Mouse (Mus musculus) brain, adult 2 months (tissue): ENCODE results near the gene Gm9944.

Experiments
- DNase-seq: peaks from one replicate; pipeline ENCODE4 v3.0.0; 2011; ENCODE audit warnings: low read depth, low spot score

Gm9944 gene

DNA sequence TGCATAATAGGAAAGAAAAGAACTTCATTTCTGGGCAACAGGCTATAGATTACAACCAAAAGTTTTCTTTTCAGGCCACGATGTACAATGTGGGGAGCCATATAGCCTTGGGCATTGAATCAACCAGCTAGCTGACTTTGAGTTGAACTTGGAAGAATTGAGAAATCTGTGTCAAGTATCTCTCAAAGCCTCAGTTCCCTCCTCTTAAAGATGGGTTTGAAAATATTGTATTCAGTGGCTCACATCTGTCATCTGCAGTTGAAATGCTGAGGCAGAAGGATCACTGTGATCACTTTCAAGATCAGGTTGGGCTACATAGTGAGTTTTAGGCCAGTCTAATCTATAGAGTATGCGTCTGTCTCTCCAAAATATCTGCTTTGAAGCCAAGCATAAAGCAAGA is at the start of gene Gm9944:
Gene Gm9944 (minus strand): TSS at position 101 of the 400 bp plus-strand sequence.
- DNase-seq: no peak

DNA sequence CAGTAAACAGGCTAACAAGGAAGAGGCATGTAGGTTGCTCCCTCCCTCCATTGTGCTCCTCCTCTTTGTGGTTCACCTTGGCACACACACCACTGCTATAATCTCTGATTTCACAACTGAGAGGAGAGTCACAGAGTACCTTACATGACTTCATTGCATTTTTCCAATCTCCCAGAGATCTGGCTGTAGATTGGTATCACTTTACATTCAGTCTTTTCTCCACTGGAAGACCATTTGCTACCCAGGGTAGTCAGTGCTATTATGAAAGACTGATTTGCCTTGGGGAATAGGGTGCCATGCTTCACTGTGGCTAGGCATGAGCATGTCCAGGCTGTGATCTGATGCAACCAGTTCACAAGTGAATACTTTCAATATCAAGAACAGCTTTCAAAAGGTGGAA is 40.2 kb upstream of the Gm9944 start:
- DNase-seq: no peak

DNA sequence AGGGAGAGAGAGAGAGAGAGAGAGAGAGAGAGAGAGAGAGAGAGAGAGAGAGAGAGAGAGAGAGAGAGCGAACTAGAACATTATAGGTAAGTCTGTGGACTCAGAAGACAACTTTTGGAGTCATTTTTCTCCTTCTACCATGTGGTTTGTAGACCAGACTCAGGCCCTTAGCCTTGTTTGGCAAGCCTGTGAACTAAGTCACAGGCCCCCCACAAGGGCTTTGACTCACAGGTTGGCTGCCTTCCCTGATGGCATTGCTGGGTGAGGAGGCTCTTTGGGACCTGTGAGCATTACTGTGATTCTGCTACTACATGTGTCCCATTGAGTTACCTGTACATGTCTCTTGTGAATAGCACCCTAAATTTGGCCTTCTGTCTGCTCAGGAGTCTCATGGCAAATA is 15.0 kb upstream of the Gm9944 start:
- DNase-seq: no peak

DNA sequence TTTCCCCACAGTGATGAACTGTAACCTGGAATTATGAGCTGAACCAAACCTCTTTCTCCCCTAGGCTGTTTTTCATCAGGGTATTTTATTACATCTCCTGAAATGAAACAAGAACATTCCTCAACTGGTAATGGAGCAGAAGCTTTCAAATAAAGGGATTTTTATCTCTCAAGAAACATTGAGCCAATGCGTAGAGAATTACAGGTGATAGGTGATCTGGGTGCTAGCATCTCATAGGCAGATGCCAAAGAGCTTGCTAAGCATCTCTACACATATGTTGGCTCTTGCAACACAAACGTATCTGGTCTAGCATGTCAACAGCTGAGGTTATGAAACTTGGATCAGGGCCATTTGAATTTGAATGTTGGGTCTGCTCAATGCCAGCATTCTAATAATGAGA is 12.1 kb upstream of the Gm9944 start:
- peak; percentile 1 for DNase-seq

DNA sequence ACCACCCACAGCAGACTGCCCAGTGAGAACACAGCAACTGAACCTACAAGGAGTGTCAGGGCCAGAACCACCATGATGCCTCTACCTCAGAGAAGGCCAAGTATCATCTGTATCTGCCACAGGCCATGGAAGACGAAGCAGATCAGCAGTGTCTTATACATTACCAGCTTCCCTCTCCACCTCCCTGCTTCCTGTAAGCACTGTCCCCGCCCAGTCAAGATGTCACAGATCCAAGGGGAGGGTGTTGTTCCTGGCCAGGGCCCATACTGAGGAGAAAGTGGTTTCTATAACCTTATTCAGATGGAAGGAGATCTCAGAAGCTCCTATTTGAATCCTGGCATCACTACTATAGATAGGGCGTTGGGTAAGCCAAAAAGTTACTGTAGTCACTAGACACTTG is 10.5 kb upstream of the Gm9944 start, which contains the start of gene Aadacl3:
Gene Aadacl3 (minus strand): TSS at position 101 of the 400 bp plus-strand sequence.
- DNase-seq: no peak

DNA sequence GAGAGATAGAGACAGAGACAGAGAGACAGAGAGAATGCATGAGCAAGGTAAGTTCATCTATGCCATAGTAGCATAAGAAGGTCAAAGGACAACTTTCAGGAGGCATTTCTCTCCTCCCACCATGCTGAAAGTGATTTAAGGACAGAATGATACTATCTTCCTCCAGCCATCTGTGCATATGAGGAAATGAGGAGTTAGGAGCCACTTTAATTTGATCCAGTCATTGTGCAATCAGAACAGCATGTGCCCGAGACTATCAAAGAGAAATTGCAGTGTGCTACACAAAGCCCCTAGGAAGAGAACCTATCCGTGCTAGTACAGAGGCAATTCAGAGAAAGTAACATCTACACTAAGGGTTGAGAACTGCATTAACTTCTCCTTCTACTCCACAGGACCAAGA is 4.6 kb downstream of the Gm9944 start:
- no peak for DNase-seq

DNA sequence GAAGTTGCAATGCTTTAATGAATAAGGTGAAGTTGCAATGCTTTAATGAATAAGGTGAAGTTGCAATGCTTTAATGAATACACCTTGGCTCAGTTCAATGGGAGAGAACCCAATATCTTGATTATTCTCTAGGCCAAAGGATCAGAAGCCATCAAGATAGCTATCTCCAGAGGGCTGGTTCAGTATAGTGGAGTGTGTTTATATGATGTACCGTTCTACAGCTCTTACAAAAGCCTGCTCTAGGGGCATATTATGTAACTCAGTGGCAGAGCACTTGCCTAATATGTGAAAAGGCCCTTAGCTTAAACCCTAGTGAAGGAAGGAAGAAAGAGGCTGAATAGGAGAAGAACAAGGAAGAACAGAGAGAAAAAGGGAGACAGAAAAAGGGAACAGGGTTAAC is 11.5 kb downstream of the Gm9944 start:
- DNase-seq: no peak

DNA sequence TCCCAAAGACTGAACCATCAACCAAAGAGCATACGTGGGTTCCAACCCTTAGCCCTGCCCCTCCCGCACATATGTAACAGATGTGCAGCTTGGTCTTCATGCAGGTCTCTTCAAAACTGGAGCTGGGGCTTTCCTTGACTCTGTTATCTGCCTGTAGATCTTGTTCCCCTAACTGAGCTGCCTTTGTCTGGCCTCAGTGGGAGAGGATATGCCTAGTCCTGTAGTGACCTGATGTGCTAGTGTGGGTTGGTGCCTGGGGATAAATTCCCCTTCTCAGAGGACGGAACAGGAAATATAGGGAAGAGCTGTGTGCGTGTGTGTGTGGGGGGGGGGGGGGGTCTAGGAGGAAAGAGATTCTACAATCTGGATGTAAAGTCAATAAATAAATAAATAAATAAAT is 12.0 kb downstream of the Gm9944 start:
- no peak for DNase-seq

DNA sequence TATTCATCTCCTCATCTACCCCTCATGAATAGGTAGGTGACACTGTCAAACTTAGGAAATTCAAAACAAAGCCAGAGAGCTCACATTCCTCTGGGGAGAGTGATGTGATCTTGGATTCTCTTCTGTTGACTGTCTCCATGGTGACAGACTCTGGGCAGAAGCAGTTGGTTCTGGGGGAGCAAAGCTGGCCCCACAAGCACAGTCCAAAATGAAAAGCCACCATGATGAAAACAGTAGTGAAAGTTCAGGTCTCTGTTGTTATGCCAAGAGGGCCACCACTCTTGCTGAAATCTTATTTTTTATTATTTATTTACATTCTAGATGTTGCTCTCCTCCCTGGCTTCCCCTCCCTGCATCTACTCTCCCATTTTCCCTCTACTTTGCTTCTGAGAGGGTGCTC is 14.4 kb downstream of the Gm9944 start, which contains the start of gene 1700012P22Rik:
Gene 1700012P22Rik (minus strand): TSS at position 101 of the 400 bp plus-strand sequence.
- DNase-seq: no peak

DNA sequence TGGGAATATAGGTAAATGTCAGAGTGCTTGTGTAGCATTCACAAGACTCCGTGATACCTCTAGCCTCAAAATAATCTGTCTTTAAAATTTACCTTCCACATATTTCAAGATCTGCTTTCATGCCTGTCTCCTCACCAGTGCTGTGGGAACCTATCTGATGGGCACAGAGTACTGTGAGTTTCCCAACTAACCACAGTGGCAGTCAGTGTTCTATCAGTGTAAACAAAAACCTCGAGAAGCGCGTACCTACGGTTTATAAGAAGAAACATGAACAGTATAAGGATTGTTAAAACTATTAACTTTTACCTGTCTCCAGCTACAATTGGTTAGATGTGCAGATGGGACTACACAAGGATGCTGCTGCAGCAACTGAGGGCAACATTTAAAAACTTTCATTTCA is 19.9 kb downstream of the Gm9944 start:
- DNase-seq: no peak

DNA sequence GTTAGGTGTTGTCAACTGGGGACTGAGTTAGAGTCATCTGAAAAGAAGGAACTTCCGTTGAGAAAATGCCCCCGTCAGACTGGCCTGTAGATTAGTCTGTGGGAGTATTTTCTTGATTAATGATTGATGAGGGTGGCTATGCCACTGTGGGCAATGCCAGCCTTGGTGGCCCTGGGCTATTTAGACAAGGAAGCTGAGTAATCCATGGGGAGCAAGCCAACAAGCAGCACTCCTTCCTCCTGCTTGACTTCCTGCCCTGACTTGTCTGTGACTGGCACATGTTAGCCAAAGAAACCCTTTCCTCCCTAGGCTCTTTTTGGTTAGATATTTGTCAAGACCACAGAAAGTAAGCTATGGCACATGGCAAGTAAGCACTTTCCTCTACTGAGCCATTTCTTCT is 22.4 kb downstream of the Gm9944 start:
- no peak for DNase-seq

DNA sequence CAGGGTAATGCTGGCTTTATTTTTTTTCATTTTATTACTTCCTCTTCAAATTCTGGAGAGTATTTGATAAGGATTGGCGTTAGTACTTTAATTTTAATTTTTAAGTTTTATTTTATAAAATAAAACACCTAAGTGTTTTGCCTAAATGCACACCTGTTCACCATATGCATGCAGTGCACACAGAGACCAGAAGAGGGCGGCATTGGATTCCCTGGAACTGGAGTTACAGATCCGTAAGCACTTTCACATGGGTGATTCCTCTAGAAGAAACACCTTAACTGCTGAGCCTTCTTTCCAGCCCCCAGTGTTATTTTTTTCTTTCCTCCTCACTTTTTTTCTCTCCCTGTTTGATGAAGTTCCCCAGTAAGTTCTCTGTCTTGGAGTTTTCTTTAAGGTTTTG is 24.2 kb downstream of the Gm9944 start:
- peak; percentile 9 for DNase-seq

DNA sequence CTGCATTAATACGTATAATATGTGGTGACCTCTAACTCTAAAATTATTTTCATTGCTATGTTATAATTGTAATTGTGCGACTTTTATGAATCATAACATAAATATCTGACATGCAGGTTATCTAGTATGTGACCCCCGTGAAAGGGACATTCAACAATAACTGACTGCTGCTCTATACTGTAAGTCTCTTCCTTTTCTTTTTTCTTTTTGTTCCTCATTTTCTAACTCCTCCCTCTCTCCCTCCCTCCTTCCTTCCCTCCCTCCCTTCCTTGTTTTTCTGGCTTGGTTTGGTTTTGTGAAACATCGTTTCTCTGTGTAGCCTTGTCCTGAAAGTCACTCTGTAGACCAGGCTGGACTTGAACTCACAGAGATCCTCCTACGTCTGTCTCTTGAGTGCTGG is 28.5 kb downstream of the Gm9944 start:
- DNase-seq: no peak

DNA sequence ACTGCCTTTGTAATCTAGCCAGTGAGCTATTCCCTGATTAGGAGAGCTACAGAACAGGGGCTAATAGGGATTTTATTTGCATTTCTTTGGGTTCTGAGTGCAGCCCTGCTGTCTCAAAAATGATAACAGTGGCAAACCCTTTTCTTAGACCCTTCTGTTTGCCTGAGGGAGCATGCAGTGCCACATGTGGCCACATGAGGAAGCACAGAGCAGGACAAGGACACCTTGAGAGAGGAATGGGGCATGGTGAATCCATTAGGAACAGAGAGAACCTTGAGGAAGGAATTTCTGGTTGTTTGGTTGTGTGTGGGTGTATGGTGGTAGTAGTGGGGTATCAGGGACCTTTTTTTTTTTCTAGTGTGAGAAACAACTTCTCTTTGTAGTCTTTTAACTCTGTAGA is 32.5 kb downstream of the Gm9944 start:
- DNase-seq: no peak

DNA sequence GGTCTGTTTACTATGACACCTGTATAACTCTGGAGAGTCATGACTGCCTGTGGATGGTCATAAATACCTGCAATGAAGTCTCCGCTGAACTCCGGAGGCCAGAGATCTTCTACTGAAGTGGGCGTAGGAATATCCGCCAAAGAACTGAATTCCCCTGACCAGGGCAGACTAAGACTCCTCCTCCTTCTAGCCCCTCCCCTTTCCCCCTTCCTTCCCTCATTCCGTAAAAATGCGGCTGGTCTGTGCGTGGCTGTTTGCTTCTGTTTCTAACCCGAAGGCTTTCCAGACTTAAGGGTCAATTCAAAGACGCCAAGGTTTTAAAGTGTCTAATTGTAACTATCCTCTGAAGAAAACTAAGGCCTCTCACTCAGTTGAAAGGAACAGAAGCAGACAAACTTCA is 44.8 kb downstream of the Gm9944 start, which contains the start of gene Pramef12:
Gene Pramef12 (minus strand): TSS at position 175 of the 400 bp plus-strand sequence.
- DNase-seq: no peak

DNA sequence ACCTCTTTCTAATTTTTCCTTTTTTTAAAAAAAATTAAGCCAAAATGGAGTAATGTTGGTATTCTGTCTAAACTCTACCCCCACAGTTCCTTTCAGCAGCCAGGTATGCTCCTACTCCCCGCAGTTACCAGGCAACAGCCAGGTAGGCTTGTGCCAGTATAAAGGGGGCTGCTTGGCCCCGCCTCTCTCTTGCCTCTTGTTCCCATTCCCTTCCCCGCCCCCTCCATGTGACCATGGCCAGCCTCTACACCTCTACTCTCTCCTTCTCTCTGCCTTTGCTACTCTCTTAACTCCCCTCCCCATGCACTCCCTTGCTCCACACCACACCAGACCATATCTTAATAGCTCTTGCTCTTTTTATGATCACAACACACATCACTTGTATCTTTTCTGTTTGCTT is 46.9 kb downstream of the Gm9944 start:
- DNase-seq: no peak

DNA sequence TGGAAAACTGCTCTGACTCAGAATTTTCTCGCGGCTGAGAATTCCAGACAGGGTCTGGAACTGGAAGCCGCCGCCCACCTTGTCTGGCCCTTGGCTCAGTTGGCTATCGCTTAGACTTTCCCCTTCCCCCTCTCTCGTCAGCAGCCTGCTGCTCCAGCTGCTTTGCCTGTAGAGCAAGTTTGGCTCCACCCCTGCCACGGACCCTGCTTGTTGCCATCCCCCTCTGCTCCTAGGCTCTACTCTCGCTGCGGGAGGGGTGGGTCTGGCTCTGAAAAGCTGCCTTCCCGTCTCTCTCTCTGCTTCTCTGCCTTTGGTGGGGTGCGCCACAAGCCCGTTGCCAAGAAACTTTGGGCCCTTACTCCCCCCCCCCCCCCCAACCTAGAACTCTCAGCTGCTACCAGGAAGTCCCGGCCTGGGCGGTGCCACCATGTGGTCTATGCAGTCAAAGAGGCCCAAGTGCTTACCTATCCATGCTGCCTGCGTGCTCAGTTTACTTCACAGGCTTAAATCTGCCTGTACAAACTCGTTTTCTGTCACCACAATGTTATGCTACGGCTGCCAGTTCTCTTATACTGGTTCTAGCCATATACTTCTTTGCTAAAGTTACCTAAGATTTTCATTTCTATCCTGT is 48.5 kb downstream of the Gm9944 start:
- DNase-seq: no peak
